Mouse (Mus musculus) forebrain, postnatal 0 days (tissue): ENCODE data around the gene Wdfy3. TPM values are rescaled to one million over a fixed set of nuclear protein-coding genes. Genes with fewer than 3 reads are reported as not detected.

ENCODE experiments used
- ATAC-seq: fragments of 200-750 bp; cut with Nextera tagmentation; 2 replicates; pipeline ENCODE4 v1.8.0; 2017; ENCODE audit warnings: mild to moderate bottlenecking, moderate library complexity
- DNase-seq: peaks from one replicate; pipeline ENCODE4 v3.0.0-alpha.2; 2015
- H3K27ac ChIP-seq: fragments of 300-500 bp; sonication (generic); 2 replicates; pipeline ENCODE4 v1.5.1; 2014; ENCODE audit warnings: low read depth, mild to moderate bottlenecking, antibody characterized with exemption, low read length, moderate library complexity, mixed read lengths
- H3K27me3 ChIP-seq: fragments of 300-500 bp; sonication (generic); 2 replicates; pipeline ENCODE4 v1.6.1; 2014; ENCODE audit warnings: mild to moderate bottlenecking, low read length, mixed read lengths; ENCODE audit not compliant: insufficient read depth
- H3K36me3 ChIP-seq: fragments of 300-500 bp; sonication (generic); 2 replicates; pipeline ENCODE4 v1.6.1; 2014; ENCODE audit warnings: mild to moderate bottlenecking, moderate library complexity; ENCODE audit not compliant: insufficient read depth
- H3K4me1 ChIP-seq: fragments of 300-500 bp; sonication (generic); 2 replicates; pipeline ENCODE4 v1.6.1; 2014; ENCODE audit warnings: antibody characterized with exemption; ENCODE audit not compliant: insufficient read depth
- H3K4me2 ChIP-seq: fragments of 300-500 bp; sonication (generic); 2 replicates; pipeline ENCODE4 v1.6.1; 2014; ENCODE audit warnings: low read depth, mild to moderate bottlenecking, moderate library complexity
- H3K4me3 ChIP-seq: fragments of 300-500 bp; sonication (generic); 2 replicates; pipeline ENCODE4 v1.5.1; 2014; ENCODE audit warnings: low read depth, low read length, mixed read lengths
- H3K9ac ChIP-seq: fragments of 300-500 bp; sonication (generic); 2 replicates; pipeline ENCODE4 v1.6.1; 2014; ENCODE audit warnings: mild to moderate bottlenecking
- H3K9me3 ChIP-seq: fragments of 300-500 bp; sonication (generic); 2 replicates; pipeline ENCODE4 v1.6.1; 2016; ENCODE audit warnings: low read length
- CTCF ChIP-seq: sonication (generic); IDR thresholded peaks from 2 replicates; pipeline ENCODE4 v1.5.1; 2016; ENCODE audit warnings: antibody characterized with exemption, control low read depth, low read depth
- WGBS: fragments of 180-500 bp; shearing (Covaris S2); extraction: QIAGEN DNeasy Blood & Tissue Kit; methylation state at CpG from one replicate; pipeline ENCODE4 v1.1.7; 2014; 5-methylcytosine and 5-hydroxymethylcytosine counted together
- polyA plus RNA-seq: library from polyadenylated mRNA; unstranded; fragments of >200 nt; fragmentation: Nextera tagmentation; extraction: Ambion mirVana; gene quantifications from 2 replicates; pipeline ENCODE4 v1.2.1, GENCODE M21; 2015
- total RNA-seq: library from RNA; depleted of rRNA; stranded (reverse); fragments of >200 nt; gene quantifications from 2 replicates; pipeline ENCODE4 v1.2.3, GENCODE M21; 2014

Gene Wdfy3
- total and polyA plus RNA-seq, 2 experiments from 2014 or later: 15.4 to 68.8 TPM

GRCm38 (mm10) chr5:101949323-101949722, 120.4 kb downstream of the Wdfy3 start:
- ATAC-seq: no peak
- Histone ChIP-seq H3K4me2 (no peak overlapping the region), H3K36me3 (peaks cover 56% of the 10 kb centered on the region), H3K9me3 (no peaks in the 10 kb centered on the region), H3K9ac (no peak overlapping the region), H3K4me1 (no peaks in the 10 kb centered on the region), H3K27me3 (no peaks in the 10 kb centered on the region), H3K27ac (no peak overlapping the region), H3K4me3 (no peak overlapping the region)
- TF ChIP-seq CTCF: no peak
- no peak for DNase-seq
- 89% methylated on average over 8 of the region's 8 CpGs for WGBS

GRCm38 (mm10) chr5:101948641-101949040, 121.1 kb downstream of the Wdfy3 start:
- Histone ChIP-seq H3K9ac (no peak overlapping the region), H3K4me2 (no peak overlapping the region), H3K27me3 (no peaks in the 10 kb centered on the region), H3K4me3 (no peak overlapping the region), H3K36me3 (peaks cover 63% of the 10 kb centered on the region), H3K9me3 (no peaks in the 10 kb centered on the region), H3K4me1 (no peaks in the 10 kb centered on the region), H3K27ac (no peak overlapping the region)
- 94% methylated on average over 7 of the region's 7 CpGs for WGBS
- no peak for TF ChIP-seq CTCF
- DNase-seq: no peak
- ATAC-seq: no peak

- no peak for TF ChIP-seq CTCF
- H3K9me3 ChIP-seq: no peaks in the 10 kb centered on the region
- H3K4me3 ChIP-seq: no peak overlapping the region
- no peak overlapping the region for H3K9ac ChIP-seq
- no peaks in the 10 kb centered on the region for H3K4me1 ChIP-seq
- H3K27ac ChIP-seq: no peak overlapping the region
- H3K27me3 ChIP-seq: no peaks in the 10 kb centered on the region
- no peak overlapping the region for H3K4me2 ChIP-seq
- WGBS: 92% methylated on average over 5 of the region's 5 CpGs
- no peak for ATAC-seq
- no peak for DNase-seq
- H3K36me3 ChIP-seq: peaks cover 70% of the 10 kb centered on the region
Observed at GRCm38 (mm10) chr5:101945731-101946130, 124.0 kb downstream of the Wdfy3 start.

GRCm38 (mm10) chr5:101937909-101938596, 131.7 kb downstream of the Wdfy3 start:
- TF ChIP-seq CTCF: no peak
- WGBS: 93% methylated on average over 13 of the region's 13 CpGs
- no peak for DNase-seq
- Histone ChIP-seq H3K27me3 (no peaks in the 10 kb centered on the region), H3K9ac (no peak overlapping the region), H3K4me1 (no peaks in the 10 kb centered on the region), H3K9me3 (no peaks in the 10 kb centered on the region), H3K36me3 (peaks cover 57% of the 10 kb centered on the region), H3K27ac (no peak overlapping the region), H3K4me3 (no peak overlapping the region), H3K4me2 (no peak overlapping the region)
- no peak for ATAC-seq

- H3K4me3 ChIP-seq: no peak overlapping the region
- DNase-seq: no peak
- WGBS: 81% methylated on average over 21 of the region's 21 CpGs
- H3K36me3 ChIP-seq: peaks cover 52% of the 10 kb centered on the region
- no peak overlapping the region for H3K4me2 ChIP-seq
- H3K27ac ChIP-seq: no peak overlapping the region
- ATAC-seq: no peak
- no peaks in the 10 kb centered on the region for H3K4me1 ChIP-seq
- H3K27me3 ChIP-seq: no peaks in the 10 kb centered on the region
- TF ChIP-seq CTCF: no peak
- no peak overlapping the region for H3K9ac ChIP-seq
- no peaks in the 10 kb centered on the region for H3K9me3 ChIP-seq
Observed at GRCm38 (mm10) chr5:101937362-101937761, 132.4 kb downstream of the Wdfy3 start.

- H3K4me2 ChIP-seq: no peak overlapping the region
- peaks cover 47% of the 10 kb centered on the region for H3K36me3 ChIP-seq
- TF ChIP-seq CTCF: no peak
- no peaks in the 10 kb centered on the region for H3K9me3 ChIP-seq
- H3K4me1 ChIP-seq: no peaks in the 10 kb centered on the region
- no peak overlapping the region for H3K4me3 ChIP-seq
- 82% methylated on average over 16 of the region's 16 CpGs for WGBS
- no peak overlapping the region for H3K27ac ChIP-seq
- H3K9ac ChIP-seq: no peak overlapping the region
- DNase-seq (no peak), ATAC-seq (0 out of 2 replicates have a peak, but pooled peaks have one; percentile 11)
- H3K27me3 ChIP-seq: no peaks in the 10 kb centered on the region
Observed at GRCm38 (mm10) chr5:101935893-101936292, 133.8 kb downstream of the Wdfy3 start.

- H3K9ac ChIP-seq: no peak overlapping the region
- TF ChIP-seq CTCF: no peak
- H3K4me2 ChIP-seq: no peak overlapping the region
- ATAC-seq: no peak
- peaks cover 46% of the 10 kb centered on the region for H3K36me3 ChIP-seq
- no peaks in the 10 kb centered on the region for H3K4me1 ChIP-seq
- 68% methylated on average over 7 of the region's 7 CpGs for WGBS
- no peak for DNase-seq
- no peaks in the 10 kb centered on the region for H3K9me3 ChIP-seq
- no peak overlapping the region for H3K4me3 ChIP-seq
- H3K27me3 ChIP-seq: no peaks in the 10 kb centered on the region
- no peak overlapping the region for H3K27ac ChIP-seq
Observed at GRCm38 (mm10) chr5:101934629-101935028, 135.1 kb downstream of the Wdfy3 start.
